Mouse (Mus musculus) heart, embryonic 12.5 days (tissue): Measurements from ENCODE around the gene Itga6. TPM values are rescaled to one million over a fixed set of nuclear protein-coding genes. Genes with fewer than 3 reads are reported as not detected.

Experiments
- ATAC-seq: fragments of 200-750 bp; cut with Nextera tagmentation; 2 replicates; pipeline ENCODE4 v1.8.0; 2017; ENCODE audit warnings: moderate TSS enrichment, moderate library complexity; ENCODE audit not compliant: insufficient number of reproducible peaks, low FRiP score
- H3K27ac ChIP-seq: fragments of 300-500 bp; sonication (generic); 2 replicates; pipeline ENCODE4 v1.5.1; 2016; ENCODE audit warnings: mild to moderate bottlenecking, moderate library complexity; ENCODE audit not compliant: poor library complexity, severe bottlenecking
- H3K27me3 ChIP-seq: fragments of 300-500 bp; sonication (generic); replicated peaks from 2 replicates; pipeline ENCODE4 v1.6.1; 2016; ENCODE audit warnings: mild to moderate bottlenecking, moderate library complexity
- H3K36me3 ChIP-seq: fragments of 300-500 bp; sonication (generic); 2 replicates; pipeline ENCODE4 v1.6.1; 2016; ENCODE audit warnings: mild to moderate bottlenecking, moderate library complexity
- H3K4me1 ChIP-seq: fragments of 300-500 bp; sonication (generic); replicated peaks from 2 replicates; pipeline ENCODE4 v1.6.1; 2016; ENCODE audit warnings: mild to moderate bottlenecking
- H3K4me2 ChIP-seq: fragments of 300-500 bp; sonication (generic); 2 replicates; pipeline ENCODE4 v1.6.1; 2016; ENCODE audit warnings: mild to moderate bottlenecking, moderate library complexity
- H3K4me3 ChIP-seq: fragments of 300-500 bp; sonication (generic); 2 replicates; pipeline ENCODE4 v1.5.1; 2016; ENCODE audit warnings: mild to moderate bottlenecking
- H3K9ac ChIP-seq: fragments of 300-500 bp; sonication (generic); 2 replicates; pipeline ENCODE4 v1.6.1; 2016; ENCODE audit warnings: mild to moderate bottlenecking, moderate library complexity
- H3K9me3 ChIP-seq: fragments of 300-500 bp; sonication (generic); replicated peaks from 2 replicates; pipeline ENCODE4 v1.6.1; 2016; ENCODE audit warnings: mild to moderate bottlenecking, moderate library complexity
- WGBS: fragments of 180-500 bp; shearing (Covaris S2); methylation state at CpG from one replicate; pipeline ENCODE4 v1.1.7; 2016; 5-methylcytosine and 5-hydroxymethylcytosine counted together
- polyA plus RNA-seq: library from polyadenylated mRNA; unstranded; fragments of >200 nt; fragmentation: Nextera tagmentation; extraction: Ambion mirVana; gene quantifications from 2 replicates; pipeline ENCODE4 v1.2.1, GENCODE M21; 2016

Gene Itga6
- polyA plus RNA-seq, 1 experiment from 2014 or later, result 115 TPM

- Histone ChIP-seq H3K36me3 (peaks cover 4% of the 10 kb centered on the region; the same call in 1 of the 2 replicates), H3K4me1 (peaks cover 70% of the 10 kb centered on the region), H3K4me3 (no peak overlapping the region), H3K9ac (no peak overlapping the region), H3K27ac (no peak overlapping the region), H3K27me3 (no peaks in the 10 kb centered on the region), H3K9me3 (no peaks in the 10 kb centered on the region), H3K4me2 (no peak overlapping the region)
- WGBS, result 42% methylated on average over 11 of the region's 11 CpGs
- ATAC-seq, result no peak
These were observed 60.5 kb downstream of the Itga6 start for GRCm38 (mm10) chr2:71805611-71806567.

DNA sequence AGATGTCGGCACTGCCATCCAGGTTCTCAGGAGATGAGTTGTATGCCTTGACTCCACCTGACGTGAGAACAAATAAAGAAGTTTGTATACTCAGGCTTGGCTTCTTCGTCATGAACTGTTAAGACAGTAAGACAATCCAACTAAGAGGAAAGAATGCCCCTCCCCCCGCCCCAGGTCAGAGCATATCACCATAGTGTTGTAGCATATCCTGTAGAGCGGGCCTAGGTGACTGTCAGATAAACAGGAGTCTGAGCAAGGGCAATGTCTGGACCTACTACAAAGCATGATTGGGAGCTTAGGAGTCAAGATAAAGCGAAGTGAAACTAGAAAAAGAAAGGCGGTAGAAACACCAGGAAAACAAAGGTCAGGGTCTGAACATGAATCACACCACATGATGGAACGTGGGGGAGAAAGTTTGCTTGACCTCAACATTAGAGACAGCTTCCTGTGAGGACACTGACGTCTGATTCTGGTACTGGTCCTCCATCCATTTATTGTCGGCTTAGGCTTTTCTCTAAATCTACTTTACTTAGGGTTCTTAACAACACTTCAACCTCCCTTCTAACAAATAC, 64.0 kb downstream of the Itga6 start:
- peaks cover 76% of the 10 kb centered on the region for H3K4me1 ChIP-seq
- peaks cover 4% of the 10 kb centered on the region; the same call in 1 of the 2 replicates for H3K36me3 ChIP-seq
- 46% methylated on average over 10 of the region's 10 CpGs for WGBS
- H3K27me3 ChIP-seq, result no peaks in the 10 kb centered on the region
- H3K4me3 ChIP-seq, result no peak overlapping the region
- H3K9me3 ChIP-seq, result no peaks in the 10 kb centered on the region
- H3K27ac ChIP-seq, result 0 out of 2 replicates have a peak overlapping the region, but pooled peaks have one; percentile 14
- H3K9ac ChIP-seq, result no peak overlapping the region
- no peak overlapping the region for H3K4me2 ChIP-seq
- peak; percentile 34; the same call in 1 of the 2 replicates for ATAC-seq

DNA sequence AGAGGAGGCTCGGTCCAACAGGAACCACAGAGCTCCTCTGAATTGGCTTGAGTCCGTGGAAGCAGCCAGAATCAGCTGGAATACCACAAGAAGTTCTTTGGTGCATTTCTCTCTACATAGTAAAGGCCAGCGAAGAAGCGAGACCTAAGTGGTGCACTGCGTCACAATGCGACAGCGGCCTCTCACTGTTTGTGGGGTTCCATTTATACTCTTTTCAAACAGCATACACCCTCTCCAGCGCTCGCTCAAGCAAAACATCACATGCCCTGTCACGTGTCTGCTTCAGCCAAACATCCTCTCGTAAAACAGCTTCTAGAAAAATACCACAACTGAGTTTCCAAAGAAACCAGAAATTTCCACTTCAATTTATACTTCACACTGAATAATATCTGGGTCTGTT, 64.6 kb downstream of the Itga6 start:
- H3K9me3 ChIP-seq, result no peaks in the 10 kb centered on the region
- peaks cover 80% of the 10 kb centered on the region for H3K4me1 ChIP-seq
- H3K4me2 ChIP-seq, result no peak overlapping the region
- no peak overlapping the region for H3K4me3 ChIP-seq
- ATAC-seq, result no peak
- 0 out of 2 replicates have a peak overlapping the region, but pooled peaks have one; percentile 14 for H3K27ac ChIP-seq
- no peaks in the 10 kb centered on the region for H3K27me3 ChIP-seq
- H3K36me3 ChIP-seq, result peaks cover 4% of the 10 kb centered on the region; the same call in 1 of the 2 replicates
- no peak overlapping the region for H3K9ac ChIP-seq
- WGBS, result 91% methylated on average over 11 of the region's 11 CpGs

GRCm38 (mm10) chr2:71810906-71811305, 65.5 kb downstream of the Itga6 start:
- Histone ChIP-seq H3K9ac (no peak overlapping the region), H3K4me1 (peaks cover 76% of the 10 kb centered on the region), H3K4me3 (no peak overlapping the region), H3K27me3 (no peaks in the 10 kb centered on the region), H3K9me3 (no peaks in the 10 kb centered on the region), H3K36me3 (peaks cover 4% of the 10 kb centered on the region; the same call in 1 of the 2 replicates), H3K4me2 (no peak overlapping the region), H3K27ac (no peak overlapping the region)
- WGBS, result 79% methylated on average over 6 of the region's 6 CpGs
- ATAC-seq, result no peak

GRCm38 (mm10) chr2:71812221-71813021, 67.0 kb downstream of the Itga6 start:
- Histone ChIP-seq H3K9ac (no peak overlapping the region), H3K36me3 (peaks cover 7% of the 10 kb centered on the region), H3K4me2 (no peak overlapping the region), H3K27ac (peak overlapping the region; percentile 1; the same call in 1 of the 2 replicates), H3K27me3 (no peaks in the 10 kb centered on the region), H3K9me3 (no peaks in the 10 kb centered on the region), H3K4me1 (peaks cover 75% of the 10 kb centered on the region), H3K4me3 (no peak overlapping the region)
- ATAC-seq, result no peak
- WGBS, result 39% methylated on average over 12 of the region's 12 CpGs

GRCm38 (mm10) chr2:71813022-71813358, 67.6 kb downstream of the Itga6 start:
- H3K4me2 ChIP-seq, result no peak overlapping the region
- no peak overlapping the region for H3K27ac ChIP-seq
- WGBS, result 87% methylated on average over 7 of the region's 9 CpGs
- no peak overlapping the region for H3K4me3 ChIP-seq
- H3K9ac ChIP-seq, result no peak overlapping the region
- peaks cover 69% of the 10 kb centered on the region for H3K4me1 ChIP-seq
- peaks cover 10% of the 10 kb centered on the region for H3K36me3 ChIP-seq
- H3K9me3 ChIP-seq, result no peaks in the 10 kb centered on the region
- H3K27me3 ChIP-seq, result no peaks in the 10 kb centered on the region
- no peak for ATAC-seq

DNA sequence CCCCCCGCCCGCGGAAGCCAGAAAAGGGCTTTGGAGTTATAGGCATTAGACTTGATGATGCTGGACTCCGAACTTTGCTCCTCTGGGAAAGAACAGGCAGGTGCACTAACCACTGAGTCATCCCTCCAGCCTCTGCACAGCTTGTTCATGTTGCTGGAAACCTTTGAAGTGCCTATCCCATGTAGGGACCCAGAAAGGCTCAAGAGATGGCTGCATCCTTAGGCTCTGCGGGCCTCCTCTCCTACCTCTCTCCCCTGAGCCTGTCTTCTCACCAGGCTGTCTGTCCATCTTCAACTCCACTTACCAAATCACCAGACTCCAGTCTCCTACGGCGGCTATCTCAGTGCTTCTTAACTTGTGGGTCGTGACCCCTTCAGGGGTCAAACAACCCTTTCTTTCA, 68.0 kb downstream of the Itga6 start:
- Histone ChIP-seq H3K27me3 (no peaks in the 10 kb centered on the region), H3K4me1 (peaks cover 65% of the 10 kb centered on the region), H3K27ac (no peak overlapping the region), H3K9ac (no peak overlapping the region), H3K4me3 (no peak overlapping the region), H3K9me3 (no peaks in the 10 kb centered on the region), H3K4me2 (no peak overlapping the region), H3K36me3 (peaks cover 13% of the 10 kb centered on the region)
- no peak for ATAC-seq
- 59% methylated on average over 5 of the region's 8 CpGs for WGBS

DNA sequence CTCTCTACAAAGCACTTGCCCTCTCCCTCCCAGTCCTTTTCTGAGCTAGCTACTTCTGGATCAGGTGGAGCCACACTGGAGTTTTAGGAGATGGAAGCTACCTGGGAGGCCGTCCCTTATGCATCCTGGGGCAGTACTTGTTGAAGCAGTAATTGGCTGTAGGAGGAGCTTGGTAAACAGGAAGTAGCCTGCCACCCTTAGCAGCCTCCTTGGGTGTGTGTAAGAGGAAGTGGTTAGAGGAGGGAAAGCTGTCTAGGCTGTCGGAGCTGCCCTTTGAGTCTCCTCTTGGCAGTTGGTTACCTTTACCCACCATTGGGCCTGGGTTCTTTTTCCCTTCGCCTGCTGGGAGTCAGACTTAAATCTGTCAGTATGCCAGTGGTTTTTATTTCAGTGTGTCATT, 68.6 kb downstream of the Itga6 start:
- H3K27me3 ChIP-seq, result no peaks in the 10 kb centered on the region
- peaks cover 17% of the 10 kb centered on the region for H3K36me3 ChIP-seq
- H3K9me3 ChIP-seq, result no peaks in the 10 kb centered on the region
- ATAC-seq, result no peak
- peak overlapping the region; percentile 7; the same call in 1 of the 2 replicates for H3K9ac ChIP-seq
- H3K27ac ChIP-seq, result no peak overlapping the region
- peaks cover 59% of the 10 kb centered on the region for H3K4me1 ChIP-seq
- H3K4me3 ChIP-seq, result no peak overlapping the region
- 52% methylated on average over 3 of the region's 3 CpGs for WGBS
- no peak overlapping the region for H3K4me2 ChIP-seq

DNA sequence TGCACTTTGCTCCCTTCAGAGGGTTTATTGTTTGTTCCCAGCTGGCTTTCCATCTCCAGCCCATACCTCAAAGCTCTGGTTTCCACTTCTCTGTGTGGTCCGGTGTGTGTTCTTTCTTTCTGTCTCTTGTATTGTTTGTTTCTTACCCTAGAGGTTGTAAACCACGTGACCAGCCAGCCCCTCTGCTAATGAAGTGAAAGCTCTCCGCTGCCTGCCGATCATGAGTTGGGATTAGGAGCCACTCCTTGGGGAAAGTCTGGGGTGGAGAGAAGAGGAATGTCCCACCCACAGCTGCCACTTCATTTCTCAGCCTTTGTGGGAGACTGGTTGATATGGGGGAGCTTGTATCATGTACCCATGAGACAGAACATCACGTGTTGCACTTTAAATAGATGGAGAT, 69.9 kb downstream of the Itga6 start:
- no peak overlapping the region for H3K4me2 ChIP-seq

GRCm38 (mm10) chr2:71816391-71817041, 71.1 kb downstream of the Itga6 start:
- peaks cover 23% of the 10 kb centered on the region for H3K36me3 ChIP-seq
- H3K27ac ChIP-seq, result peak overlapping the region; percentile 16; the same call in 1 of the 2 replicates
- no peak overlapping the region for H3K9ac ChIP-seq
- H3K27me3 ChIP-seq, result no peaks in the 10 kb centered on the region
- WGBS, result 25% methylated on average over 14 of the region's 14 CpGs
- no peaks in the 10 kb centered on the region for H3K9me3 ChIP-seq
- H3K4me2 ChIP-seq, result peak overlapping the region; percentile 58
- H3K4me3 ChIP-seq, result no peak overlapping the region
- no peak for ATAC-seq
- peaks cover 48% of the 10 kb centered on the region for H3K4me1 ChIP-seq

More for the DNA sequence above, 69.9 kb downstream of the Itga6 start:
- Histone ChIP-seq H3K9ac (no peak overlapping the region), H3K4me1 (peaks cover 50% of the 10 kb centered on the region), H3K27me3 (no peaks in the 10 kb centered on the region), H3K9me3 (no peaks in the 10 kb centered on the region), H3K36me3 (peaks cover 23% of the 10 kb centered on the region), H3K4me3 (no peak overlapping the region), H3K27ac (no peak overlapping the region)
- no peak for ATAC-seq
- 36% methylated on average over 5 of the region's 5 CpGs for WGBS
